Mouse (Mus musculus): ENCODE data around the gene Cd200.
"Not testable (repeated sequence)": the region's sequence is repeated elsewhere in the genome, so short reads cannot be mapped to it uniquely, and the experiment has no call there.

Gene Cd200

DNA sequence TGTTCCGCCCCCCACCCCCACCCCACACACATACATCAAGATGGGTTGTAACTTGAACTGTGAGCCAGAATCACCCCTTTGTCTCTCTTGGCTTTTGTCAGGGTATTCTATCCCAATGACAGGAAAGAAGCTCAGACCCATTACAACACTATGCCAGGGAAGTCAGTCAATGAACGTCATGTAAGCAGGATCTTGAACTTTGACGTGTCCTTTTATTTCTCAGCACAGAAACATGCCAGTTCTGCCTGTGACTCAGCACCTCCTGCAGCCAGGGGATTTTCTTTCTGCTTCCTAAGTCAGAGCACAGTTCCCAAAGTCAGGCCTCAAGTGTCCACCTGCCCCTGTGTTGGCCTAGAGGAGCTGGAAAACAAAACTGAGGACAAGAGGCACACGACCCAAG, 31.5 kb downstream of the Cd200 start:
- no peak for DNase-seq (ENCODE audit: low spot score)

DNA sequence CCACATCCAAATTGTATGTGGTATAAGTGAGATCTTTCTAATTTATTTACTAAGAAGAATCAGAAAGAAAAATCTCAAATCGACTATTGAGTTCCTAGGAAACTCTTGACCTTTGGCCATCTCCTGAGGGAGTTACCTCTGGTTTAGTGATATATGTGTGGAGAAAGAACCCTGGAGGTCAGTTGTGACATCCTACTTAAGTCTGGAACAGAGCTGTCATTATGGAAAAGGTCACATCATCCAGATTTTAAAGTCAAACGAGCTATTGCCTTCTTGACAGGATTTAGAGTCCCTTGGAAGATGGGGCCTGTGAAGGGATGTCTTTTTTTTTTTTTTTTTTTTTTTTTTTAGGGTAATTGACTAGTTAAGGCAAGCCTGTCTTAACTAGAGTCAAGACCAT, 32.0 kb downstream of the Cd200 start:
- DNase-seq (ENCODE audit: low spot score): no peak

DNA sequence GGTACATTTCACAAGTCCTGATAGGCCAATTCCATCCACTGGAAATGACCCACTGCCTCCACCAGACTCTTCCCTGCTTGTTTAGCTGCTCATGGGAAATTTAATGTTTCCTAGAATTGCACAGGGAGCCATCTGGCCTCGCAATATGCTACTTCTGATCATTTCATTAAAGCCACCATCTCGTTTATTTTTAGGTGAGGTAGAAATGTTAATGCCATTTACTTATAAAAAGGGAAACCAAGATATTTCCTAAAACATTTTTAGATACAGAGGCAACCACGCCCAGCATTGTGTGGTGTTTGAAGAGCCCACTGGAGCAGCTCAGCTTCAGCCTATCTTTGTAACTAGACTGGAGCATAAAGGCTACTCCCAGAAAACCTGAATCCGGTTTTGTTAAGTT, 32.6 kb downstream of the Cd200 start:
- no peak for DNase-seq (ENCODE audit: low spot score)

DNA sequence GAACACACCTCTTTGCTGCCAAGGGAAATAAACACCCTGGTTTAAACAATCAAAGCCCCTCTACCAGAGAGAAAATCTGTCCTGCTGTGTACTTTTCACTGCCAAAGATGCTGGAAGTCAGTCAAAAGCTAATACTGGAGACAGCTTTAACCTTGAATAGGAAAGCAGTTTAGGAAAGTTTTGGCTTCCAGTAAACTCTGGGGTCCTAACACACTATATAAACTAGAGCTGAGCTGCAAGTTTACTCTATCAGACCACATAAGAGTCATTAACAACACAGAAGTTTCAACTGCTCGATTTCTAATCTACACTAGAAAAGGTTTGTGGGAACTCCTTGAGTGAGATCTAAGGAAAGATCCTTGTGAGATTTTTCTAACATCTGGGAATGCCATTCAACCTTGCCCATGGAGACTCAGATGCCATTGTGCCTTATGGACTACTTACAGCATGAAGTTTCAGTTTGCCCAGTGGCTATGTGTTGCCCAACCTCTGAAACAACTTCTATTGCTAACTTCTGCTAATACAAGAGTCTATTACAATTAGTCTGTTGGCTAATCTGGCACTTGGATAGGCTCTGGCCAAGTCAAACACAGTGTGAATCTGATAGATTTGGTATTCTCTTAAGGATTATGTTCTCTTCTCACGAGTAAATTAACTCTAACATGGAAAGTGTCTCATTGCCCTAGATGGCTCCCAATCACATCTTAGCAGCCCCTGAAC, 33.2 kb downstream of the Cd200 start:
- no peak for DNase-seq (ENCODE audit: low spot score)

DNA sequence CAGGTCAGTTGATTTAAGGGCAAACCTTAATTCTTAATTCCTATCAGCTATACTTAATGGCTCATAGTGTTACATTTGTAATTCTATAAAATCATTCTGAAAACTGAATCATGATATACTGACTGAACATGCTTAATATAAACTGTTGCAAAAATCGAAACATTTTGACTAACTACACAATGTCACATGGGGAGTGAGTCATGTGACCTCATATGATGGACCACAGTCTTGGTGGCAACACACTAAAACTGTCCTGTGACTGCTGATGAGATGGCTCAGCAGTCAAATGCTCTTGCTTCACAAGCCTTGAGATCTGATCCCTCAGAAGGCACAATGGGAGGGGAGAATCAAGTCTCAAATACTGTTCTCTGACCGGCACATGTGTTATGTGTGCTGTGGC, 34.8 kb downstream of the Cd200 start:
- DNase-seq (ENCODE audit: low spot score): no peak

DNA sequence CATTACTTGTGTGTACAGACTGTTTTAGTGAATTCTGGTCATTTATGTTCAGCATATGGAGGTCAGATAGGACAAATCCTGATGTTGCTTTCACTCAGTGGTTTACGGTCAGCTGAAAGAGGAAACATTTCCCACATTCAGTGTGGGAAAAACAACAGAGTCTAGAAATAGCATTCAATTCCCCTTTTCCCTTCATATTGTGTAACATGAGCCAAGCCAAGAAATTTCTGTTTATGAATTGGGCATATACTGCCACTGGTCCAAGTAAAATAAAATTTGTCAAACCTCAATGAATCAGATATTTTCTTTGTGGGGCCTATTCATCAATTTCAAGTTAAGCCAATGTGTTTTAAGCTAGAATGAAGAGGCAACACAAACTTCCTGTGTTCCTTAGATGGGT, 37.8 kb downstream of the Cd200 start:
- no peak for DNase-seq (ENCODE audit: low spot score)

DNA sequence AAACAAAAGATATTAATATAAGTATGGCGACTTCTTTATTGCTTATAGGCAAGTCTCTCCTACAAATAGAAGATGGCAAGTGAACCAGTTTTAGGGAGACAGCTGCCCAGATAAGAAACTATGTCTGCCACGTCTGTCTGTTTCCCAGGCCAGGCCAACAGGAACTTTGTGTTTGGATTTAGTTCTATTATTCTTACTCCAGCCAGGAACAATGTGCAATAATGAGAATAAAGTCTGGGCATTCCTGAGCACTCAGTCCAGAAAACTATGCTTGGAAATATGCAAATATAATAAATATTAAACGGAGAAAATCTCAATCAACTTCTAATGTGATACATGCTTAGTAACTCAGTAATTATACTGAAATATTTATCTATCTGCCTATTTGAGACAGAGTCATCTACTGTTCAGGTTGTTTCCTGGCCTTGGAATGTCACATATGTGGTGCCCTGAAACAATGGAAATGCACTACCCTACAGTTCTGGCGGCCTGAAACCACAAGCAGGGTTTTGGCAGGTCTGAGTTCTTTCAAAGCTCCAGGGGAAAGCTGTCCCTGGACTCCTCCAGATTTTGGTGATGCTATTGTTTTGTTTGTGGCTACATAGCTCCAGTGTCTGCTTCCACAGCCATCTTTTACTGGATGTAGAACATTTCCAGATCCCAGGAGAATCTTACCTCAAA, 39.4 kb downstream of the Cd200 start:
- no peak for DNase-seq (ENCODE audit: low spot score)

DNA sequence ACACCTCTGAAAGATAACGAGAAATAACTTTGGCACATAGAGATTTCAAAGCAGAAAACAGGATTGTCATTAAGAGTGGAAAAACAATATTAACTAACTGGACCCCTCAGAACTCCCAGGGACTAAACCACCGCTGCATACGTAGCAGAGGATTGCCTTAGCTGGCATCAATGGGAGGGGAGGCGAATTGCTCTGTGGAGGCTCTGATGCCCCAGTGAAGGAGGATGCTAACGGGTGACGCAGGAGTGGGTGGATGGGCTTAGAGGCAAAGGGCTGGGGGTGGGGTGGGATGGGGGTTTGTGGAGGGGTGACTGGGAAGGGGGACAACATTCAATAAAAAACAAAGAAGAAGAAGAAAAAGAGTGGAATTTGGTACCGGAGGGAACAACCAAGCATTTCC, 42.7 kb downstream of the Cd200 start:
- DNase-seq (ENCODE audit: low spot score): no peak

DNA sequence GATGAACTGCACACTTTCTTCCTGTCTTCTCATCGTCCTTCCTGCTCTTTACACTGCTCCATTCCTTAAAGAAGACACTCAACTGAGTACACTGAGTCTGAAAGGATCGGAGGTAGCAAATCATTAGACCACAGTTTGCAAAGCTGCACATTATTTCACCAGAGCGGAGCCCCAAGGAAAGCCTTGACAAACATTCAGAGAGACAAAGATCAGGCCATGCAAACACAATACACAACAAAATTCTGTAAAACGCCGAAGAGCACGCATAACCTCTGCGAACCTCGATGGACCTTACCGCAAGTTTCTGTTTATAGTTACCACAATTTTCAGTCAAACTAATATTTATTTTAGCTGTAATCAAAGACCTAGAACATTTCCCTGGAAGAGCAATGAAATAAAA, 43.5 kb downstream of the Cd200 start:
- DNase-seq (ENCODE audit: low spot score): no peak

DNA sequence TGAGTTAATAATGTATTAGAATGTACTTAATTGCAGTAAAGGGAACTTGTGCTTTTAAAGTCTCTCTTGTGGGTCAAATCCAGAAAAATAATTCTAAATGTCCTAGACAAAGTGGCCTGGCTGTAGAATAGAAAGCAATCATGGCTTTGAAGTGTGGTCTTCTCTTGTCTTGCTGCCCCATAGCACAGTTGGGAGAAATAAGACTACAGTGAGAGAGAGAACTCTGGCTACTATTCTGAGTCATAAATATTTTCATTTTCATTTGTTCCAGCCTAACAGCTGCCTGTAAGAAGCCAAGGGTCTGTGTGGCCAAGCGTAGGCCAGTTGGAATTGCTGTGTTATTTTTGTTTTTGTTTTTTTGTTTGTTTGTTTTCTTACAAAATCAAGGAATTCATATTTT, 44.2 kb downstream of the Cd200 start:
- no peak for DNase-seq (ENCODE audit: low spot score)

DNA sequence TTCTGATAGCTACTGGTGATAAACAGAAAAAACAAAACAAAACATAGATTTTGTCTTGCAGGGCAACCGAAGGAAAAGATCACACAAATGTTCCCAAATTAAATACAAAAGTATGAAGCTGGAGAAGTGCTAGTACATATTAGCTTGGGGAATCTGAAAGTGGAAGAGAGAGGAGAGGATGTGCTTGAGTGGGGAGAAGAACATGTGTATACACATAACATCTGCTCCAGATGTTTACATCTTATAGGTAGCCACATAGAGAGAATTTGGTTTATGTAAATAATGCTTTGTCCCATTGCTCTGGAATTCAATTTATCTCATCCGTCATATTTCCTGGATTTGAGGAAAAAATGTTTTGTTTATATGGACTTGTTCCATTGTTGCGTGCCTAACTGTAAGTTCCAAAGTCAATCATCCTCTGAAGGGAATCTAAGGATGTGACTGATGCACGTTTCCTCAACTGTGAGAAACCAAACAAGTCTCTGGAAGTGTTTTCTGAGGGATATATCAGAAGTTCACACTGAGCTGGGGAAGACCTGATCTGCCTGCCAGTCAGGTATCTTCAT, 45.3 kb downstream of the Cd200 start:
- DNase-seq (ENCODE audit: low spot score): no peak

DNA sequence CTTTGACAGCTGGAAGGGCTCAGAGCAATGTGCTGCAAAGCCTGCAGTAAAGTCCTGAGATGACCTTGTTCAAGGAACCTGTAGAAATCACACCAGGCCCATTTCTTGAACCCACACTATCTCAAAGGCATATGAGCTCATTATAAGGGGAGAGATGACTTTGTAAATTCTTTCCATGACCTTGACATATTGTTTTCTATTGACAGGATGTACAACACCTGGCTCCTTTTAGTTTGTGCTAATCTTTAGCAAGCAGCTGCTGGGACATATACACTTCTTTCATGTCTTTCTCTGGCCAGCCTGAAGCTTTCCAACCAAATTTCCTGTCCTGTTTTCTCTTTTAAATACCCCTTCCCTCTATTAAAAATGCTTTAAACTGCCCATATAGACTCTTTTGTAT, 47.4 kb downstream of the Cd200 start:
- DNase-seq (ENCODE audit: low spot score): no peak

DNA sequence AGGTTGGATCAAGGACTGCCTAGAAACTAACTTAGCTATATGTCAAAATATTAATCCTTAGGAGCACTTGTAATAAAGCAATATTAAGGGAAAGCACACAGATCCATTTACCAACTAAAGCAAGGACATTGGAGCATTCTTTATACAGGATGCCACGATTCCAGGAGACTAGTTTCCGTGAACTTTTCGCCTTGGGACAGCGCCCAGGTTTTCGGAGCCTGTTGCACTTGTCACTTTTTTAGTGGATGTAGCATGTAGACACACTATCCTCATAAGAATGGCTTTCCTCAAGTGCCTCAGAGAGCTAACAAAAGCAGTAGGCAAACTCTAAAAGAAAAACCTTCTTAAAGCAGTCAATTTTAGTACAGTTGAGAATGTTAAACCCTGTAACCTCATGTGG, 50.4 kb downstream of the Cd200 start:
- DNase-seq (ENCODE audit: low spot score): not testable (repeated sequence)

DNA sequence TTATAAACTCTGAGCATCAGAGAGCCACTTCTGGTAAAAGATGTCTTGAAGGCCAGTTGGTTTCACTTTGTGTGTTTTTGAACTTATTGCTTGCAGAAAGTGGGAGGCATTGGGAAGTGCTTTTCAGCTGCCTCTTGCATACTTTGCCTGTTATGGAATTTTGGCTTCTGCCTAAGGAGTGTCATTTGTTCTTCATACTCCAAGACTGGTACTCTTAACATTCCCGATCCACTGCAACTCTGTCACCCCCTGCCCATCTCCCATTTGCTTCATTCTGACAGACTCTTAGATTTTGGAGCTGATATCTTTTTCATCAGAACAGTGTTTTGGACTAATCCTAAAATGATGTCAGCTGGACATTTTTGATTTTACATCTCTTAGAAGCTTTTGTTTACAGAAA, 51.7 kb downstream of the Cd200 start:
- DNase-seq (ENCODE audit: low spot score): no peak

DNA sequence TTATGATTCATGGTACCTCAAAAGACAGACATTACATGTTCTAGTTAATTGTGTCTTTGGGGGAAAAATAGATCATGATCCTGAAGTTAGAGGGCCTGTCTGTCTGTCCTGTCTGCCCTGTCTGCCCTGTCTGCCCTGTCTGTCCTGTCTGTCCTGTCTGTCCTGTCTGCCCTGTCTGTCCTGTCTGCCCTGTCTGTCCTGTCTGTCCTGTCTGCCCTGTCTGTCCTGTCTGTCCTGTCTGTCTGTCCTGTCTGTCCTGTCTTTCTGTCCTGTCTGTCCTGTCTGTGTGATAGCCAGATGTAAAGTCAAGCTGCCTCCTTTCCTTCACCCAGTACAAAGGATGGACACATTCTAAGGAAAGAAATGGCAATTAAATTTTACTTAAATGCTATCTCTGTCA, 56.0 kb downstream of the Cd200 start:
- no peak for DNase-seq (ENCODE audit: low spot score)

DNA sequence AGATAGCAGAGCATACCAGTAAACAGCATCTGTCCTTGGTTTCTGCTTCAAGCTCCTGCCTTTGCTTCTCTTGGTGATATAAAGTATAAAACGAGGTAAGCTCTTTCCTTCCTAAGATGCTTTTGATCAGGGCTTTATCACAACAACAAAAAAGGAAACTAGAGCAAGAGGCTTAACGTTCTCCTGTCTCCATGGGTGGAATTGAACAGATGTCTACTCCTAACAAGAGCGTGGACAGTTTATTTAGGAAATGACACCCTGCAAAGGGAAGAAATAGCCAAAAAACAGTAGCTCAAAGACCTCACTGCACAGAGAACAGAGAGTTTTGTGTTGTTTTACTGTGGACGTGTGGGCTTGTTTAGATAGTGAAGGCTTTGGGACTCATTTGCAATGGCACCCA, 58.1 kb downstream of the Cd200 start:
- no peak for DNase-seq (ENCODE audit: low spot score)

DNA sequence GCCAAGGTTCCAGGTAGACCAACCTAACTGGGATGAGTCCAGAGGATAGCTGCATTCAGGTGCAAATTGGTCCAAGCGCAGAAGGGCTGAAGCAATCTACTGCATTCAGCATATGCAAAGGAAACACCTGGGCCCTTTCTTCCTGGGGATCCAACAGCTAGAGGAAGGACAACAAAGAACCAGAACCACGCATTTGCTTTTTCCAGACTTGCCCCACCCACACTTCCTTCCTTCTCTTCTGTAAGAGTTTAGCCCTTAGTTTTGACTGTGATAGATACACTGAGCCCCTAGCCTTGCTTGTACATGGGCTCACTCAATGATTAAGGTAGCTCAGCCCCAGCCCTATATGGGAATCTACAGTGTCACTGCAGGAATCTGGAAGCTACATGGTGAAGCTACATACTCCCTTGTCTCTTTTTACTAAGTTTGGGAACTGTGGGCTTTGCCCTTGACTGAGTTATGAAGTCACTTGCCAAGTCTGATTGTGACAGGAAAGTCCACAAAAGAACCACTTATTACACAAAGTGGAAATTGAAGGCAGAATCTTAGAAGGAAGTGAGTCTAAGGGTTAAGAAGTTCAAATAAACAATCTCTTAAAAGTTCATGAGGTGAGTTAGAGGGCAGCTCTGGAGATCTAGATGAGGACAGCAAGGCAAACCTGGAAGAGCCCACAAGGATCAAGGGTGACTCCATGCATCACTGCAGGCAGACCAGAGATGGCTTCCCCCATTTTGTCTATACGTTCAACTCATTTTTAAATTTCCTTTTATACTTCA, 59.1 kb downstream of the Cd200 start:
- no peak for DNase-seq (ENCODE audit: low spot score)

DNA sequence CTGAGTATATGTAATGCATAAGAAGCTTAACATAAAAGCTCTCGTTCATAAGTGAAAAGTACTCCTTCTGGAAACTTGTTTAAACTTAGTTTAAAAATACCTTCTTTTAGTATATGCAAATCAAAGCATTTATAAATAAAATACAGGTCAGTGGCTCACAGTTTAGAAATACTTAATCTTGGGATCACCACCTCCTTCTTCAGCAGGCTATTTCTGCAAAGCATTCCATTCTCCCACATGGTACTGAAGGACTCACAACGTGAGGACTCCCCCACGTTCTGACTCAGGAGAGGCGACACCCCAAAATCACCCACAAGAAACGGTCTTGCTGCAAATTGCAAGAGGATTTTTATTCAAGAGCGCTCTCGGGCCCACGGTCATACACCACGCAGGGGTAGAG, 60.6 kb downstream of the Cd200 start:
- not testable (repeated sequence) for DNase-seq (ENCODE audit: low spot score)

DNA sequence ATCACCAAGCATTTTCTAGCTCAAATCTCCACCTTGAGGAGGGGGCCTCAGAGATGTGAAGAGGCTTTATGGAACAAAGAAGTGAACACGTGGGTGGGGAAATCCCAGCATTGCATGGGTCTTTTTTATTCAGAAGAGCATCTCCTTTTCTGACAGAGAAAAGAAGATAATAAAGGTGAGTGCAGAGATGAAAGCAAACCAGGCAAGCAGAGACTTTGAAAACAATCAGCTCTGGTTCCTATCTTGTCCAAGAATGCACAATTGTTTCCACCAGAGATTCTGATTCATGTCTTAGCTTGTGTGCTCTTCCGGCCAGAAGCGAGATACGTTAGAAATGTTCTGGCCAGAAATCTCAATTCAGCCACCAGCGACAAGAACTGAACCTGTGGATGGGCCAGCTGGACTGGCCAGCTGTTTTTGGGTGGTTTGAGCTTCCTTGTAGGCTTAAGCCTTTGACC, 61.9 kb downstream of the Cd200 start:
- DNase-seq (ENCODE audit: low spot score): no peak

DNA sequence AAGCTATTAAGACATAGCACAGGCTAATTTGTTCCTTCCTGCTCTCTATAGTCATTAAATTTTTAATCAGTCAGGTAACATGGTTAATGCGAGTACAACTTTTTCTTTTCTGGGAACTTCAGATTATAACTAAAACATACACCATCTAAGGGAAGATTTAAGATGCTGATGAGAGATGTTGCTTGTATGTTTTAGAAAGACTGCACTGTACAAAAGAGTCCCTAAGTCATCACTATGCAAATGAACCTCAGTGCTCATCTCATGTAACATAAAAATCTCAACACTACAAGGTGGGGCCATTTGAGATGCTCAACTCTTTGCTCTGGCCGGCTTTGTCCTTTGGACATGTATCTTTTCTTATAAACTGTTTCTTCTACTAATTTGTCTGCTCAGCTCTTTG, 62.5 kb downstream of the Cd200 start:
- DNase-seq (ENCODE audit: low spot score): no peak

DNA sequence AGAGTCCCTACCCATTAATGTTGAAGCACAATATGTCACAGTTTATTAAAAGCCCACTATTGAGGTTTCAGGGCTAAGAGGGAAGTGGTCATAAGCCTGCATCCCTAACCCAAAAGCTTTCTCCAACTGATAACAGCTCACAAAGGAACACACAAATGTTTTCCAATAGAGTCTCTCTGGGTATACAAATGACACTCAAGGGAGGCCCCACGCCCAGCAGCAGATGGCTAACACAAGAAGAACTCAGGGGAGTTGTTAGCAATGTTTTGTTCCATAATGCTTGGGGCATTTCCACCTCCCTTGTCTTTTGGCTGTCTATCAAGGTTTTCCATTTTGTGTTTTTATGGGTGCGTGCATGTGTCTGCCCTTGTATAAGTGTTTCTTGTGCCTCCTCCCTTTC, 64.0 kb downstream of the Cd200 start:
- DNase-seq (ENCODE audit: low spot score): no peak

DNA sequence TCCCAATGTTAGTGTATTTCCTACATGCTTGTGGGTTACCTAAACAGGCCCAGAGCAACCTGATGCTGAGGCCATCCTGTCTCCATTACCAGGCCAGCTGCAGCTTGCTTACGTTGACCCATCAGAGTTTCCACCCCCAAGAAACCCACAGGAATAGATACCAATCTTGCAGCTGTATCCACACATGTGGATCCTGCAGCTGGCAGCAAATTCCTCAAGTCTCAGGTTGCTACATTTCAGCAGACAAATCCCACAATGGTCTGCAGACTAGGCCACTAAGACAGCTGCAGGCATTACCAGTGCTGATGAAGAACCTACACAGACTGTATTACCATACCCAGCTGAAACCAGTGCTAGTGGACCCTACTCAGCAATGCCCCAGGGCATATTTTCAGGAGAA, 72.4 kb downstream of the Cd200 start:
- no peak for DNase-seq (ENCODE audit: low spot score)

DNA sequence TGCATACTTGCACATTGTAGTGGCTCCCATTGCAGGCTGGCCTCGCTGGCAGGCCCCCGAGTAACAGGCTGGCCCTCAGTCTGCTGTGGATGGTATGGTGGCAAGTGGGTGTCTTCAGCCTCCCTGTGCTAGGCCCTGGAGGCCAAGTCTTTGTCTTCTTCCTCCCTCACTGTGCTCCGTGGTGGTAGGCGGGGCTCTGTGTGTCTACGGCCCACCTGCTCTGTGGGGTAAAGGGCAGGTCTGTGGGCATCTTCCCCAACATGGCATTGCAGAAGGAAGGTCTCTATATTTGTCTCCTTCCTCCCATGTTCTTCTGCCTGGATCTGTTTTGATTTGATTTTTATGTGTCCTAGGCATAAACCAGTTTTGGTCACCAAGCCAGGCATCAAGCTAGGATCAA, 74.0 kb downstream of the Cd200 start:
- no peak for DNase-seq (ENCODE audit: low spot score)
